Mouse (Mus musculus) C2C12 (cell line): ENCODE measurements at regions not wholly inside any gene's neighbourhood (a gene's known extent, or its start where the extent isn't known, plus 50 kb on each side); places are given as distances from the start of the nearest gene placed in this dataset.

Experiments used
- H3K27me3 ChIP-seq: one replicate; pipeline ENCODE4 v1.6.1; 2011; ENCODE audit not compliant: control insufficient read depth, insufficient read depth, insufficient read length
- H3K36me3 ChIP-seq: one replicate; pipeline ENCODE4 v1.6.1; 2011; ENCODE audit not compliant: control insufficient read depth, insufficient read depth
- H3K4me3 ChIP-seq: one replicate; pipeline ENCODE4 v1.5.1; 2011; ENCODE audit warnings: mild to moderate bottlenecking, control low read depth; ENCODE audit not compliant: poor library complexity, insufficient read depth, severe bottlenecking
- H3K79me2 ChIP-seq: one replicate; pipeline ENCODE4 v1.6.1; 2011; ENCODE audit not compliant: control insufficient read depth, insufficient read depth
- H3K79me3 ChIP-seq: one replicate; pipeline ENCODE4 v1.6.1; 2011; ENCODE audit warnings: low read depth, control low read depth
- H3ac ChIP-seq: one replicate; pipeline ENCODE3; 2011; ENCODE audit warnings: low read depth; ENCODE audit not compliant: control insufficient read depth, insufficient read length
- CEBPB ChIP-seq: IDR thresholded peaks from one replicate; pipeline ENCODE4 v1.6.1; 2011; ENCODE audit warnings: low read depth, mild to moderate bottlenecking, control low read depth, moderate library complexity
- CTCF ChIP-seq: IDR thresholded peaks from one replicate; pipeline ENCODE4 v1.5.1; 2011; ENCODE audit not compliant: control insufficient read depth, insufficient read depth, insufficient read length
- FOSL1 ChIP-seq: IDR thresholded peaks from one replicate; pipeline ENCODE4 v1.8.0; 2011; ENCODE audit warnings: mild to moderate bottlenecking, low read length; ENCODE audit not compliant: poor library complexity, insufficient read depth, severe bottlenecking
- MAX ChIP-seq: IDR thresholded peaks from one replicate; pipeline ENCODE4 v1.6.1; 2011; ENCODE audit warnings: mild to moderate bottlenecking, control low read depth
- MYOD1 ChIP-seq: IDR thresholded peaks from one replicate; pipeline ENCODE4 v1.6.1; 2011; ENCODE audit warnings: low read depth; ENCODE audit not compliant: control insufficient read depth, insufficient read length
- MYOG ChIP-seq: IDR thresholded peaks from one replicate; pipeline ENCODE4 v1.6.1; 2011; ENCODE audit not compliant: control insufficient read depth, insufficient read length; ENCODE audit errors: extremely low read depth
- USF1 ChIP-seq: IDR thresholded peaks from one replicate; pipeline ENCODE4 v1.6.1; 2011; ENCODE audit warnings: low read depth, mild to moderate bottlenecking, control low read depth, moderate library complexity

DNA sequence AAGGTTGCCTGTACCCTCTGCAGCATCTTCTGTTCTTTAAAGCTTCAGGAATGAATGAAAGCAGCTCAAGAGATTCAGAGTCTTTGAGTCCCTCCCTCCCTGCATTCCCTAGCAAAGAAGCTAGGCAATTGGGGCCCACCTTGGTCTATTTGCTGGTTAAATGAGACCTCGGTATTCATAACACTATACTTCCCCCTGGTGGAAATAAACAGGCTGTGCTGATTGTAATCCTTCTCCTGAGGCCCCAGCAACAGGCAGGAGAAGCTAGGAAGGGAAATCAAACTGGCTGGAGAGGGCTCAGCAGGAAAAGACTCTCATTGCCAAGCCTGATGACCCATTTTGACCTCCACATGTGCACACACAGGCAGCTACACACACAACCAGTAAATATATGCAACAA, 137.1 kb downstream of the Sh3bp4 start:
- H3K27me3 ChIP-seq: no peaks in the 10 kb centered on the region

DNA sequence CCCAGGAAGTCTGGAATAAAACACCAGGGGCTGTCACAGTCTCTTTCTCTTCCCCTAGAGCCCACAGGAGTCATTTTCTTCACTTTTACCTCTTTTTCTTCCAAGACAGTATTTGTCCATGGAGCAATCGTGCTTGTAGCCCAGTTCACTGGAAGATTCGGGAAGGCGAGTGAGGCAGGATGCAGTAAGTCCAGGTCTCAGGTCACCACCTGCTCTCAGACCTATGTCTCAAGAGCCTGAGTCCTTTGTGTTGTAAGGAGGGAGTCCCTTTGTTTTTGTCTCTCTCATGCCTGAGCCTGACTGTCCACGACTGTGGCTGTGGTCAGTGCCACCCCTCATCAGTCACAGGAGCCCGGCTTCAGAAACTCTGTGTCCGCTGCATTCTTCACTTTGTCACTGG, 140.9 kb downstream of the Sh3bp4 start:
- H3K79me3 ChIP-seq: no peaks in the 10 kb centered on the region
- H3K36me3 ChIP-seq: no peaks in the 10 kb centered on the region
- TF ChIP-seq MYOD1: no peak
- TF ChIP-seq USF1: no peak
- TF ChIP-seq MAX: no peak
- H3K27me3 ChIP-seq: no peaks in the 10 kb centered on the region
- no peak overlapping the region for H3ac ChIP-seq
- H3K4me3 ChIP-seq: no peak overlapping the region
- H3K79me2 ChIP-seq: no peaks in the 10 kb centered on the region

More for the DNA sequence above, 137.1 kb downstream of the Sh3bp4 start:
- TF ChIP-seq CEBPB (no peak), MYOD1 (no peak), CTCF (no peak), MAX (no peak), FOSL1 (no peak), USF1 (no peak), MYOG (no peak)
- Histone ChIP-seq H3ac (no peak overlapping the region), H3K36me3 (no peaks in the 10 kb centered on the region), H3K4me3 (no peak overlapping the region), H3K79me3 (no peaks in the 10 kb centered on the region), H3K79me2 (no peaks in the 10 kb centered on the region)

DNA sequence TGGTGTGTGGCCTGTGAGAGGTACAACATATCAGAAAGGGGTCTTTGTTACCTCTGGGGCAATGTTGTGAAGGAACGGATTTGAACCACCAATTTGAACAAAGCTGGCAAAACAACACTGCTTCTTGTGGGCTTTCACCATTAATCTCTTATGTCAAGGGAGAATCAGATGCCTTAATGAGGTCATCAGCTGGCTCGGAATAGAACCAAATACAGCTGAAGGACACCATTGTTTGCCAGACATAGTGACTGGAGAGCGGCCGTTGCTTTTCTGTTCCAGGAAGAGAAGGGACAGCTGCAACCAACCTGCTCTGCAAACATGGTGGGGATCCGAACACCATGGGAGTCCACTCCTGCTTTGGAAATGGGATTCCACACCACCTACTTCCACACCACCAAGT, 158.2 kb downstream of the Sh3bp4 start:
- TF ChIP-seq USF1 (no peak), MYOG (no peak), FOSL1 (no peak), MAX (no peak), MYOD1 (no peak), CEBPB (no peak), CTCF (no peak)
- H3K36me3 ChIP-seq: no peaks in the 10 kb centered on the region
- H3ac ChIP-seq: no peak overlapping the region
- H3K79me3 ChIP-seq: no peaks in the 10 kb centered on the region
- H3K4me3 ChIP-seq: no peak overlapping the region
- peaks cover 4% of the 10 kb centered on the region for H3K27me3 ChIP-seq
- H3K79me2 ChIP-seq: no peaks in the 10 kb centered on the region

DNA sequence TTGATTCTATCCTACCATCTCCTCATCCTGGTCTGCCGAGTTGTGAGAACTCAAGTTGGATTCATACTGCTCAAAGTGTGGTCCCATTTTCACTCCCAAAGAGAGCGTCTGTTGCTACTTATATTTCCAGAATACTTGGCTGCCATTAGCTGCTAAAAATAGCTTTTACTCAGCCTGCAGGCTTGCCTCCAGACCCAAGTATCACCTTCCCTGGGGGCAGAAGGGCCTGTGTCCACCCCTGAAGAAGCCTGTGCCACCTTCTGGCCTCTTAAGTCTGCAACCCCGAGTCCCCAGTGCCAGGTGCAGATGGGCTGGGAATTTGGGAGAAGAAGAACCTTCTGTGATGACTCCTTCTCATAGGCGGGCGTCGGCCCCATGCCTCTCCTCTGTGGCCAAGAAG, 161.5 kb downstream of the Sh3bp4 start:
- H3ac ChIP-seq: no peak overlapping the region
- H3K4me3 ChIP-seq: no peak overlapping the region
- peaks cover 4% of the 10 kb centered on the region for H3K27me3 ChIP-seq
- H3K36me3 ChIP-seq: no peaks in the 10 kb centered on the region
- H3K79me2 ChIP-seq: no peaks in the 10 kb centered on the region
- no peak for TF ChIP-seq CEBPB
- H3K79me3 ChIP-seq: no peaks in the 10 kb centered on the region

DNA sequence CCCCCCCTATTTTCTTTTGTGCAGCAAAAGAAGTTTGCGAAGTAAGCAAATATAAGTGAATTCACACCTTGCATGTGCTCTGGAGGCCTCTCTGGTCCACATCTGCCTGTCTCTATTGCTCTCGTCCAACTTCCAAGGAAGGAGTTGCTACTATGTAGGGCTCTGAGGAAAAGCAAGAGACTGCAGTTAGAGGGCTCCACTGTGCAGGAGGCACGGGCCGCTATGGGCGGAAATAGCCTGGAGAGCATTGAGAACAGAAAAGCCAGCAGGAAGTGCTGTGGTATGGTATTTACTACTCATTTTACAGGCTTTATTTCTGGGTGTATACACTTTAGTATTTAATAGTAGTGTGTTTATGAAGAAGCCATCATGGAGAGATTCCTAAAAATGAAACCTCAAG, 162.2 kb downstream of the Sh3bp4 start:
- TF ChIP-seq USF1 (no peak), MAX (no peak), CEBPB (no peak), MYOG (no peak), FOSL1 (no peak), CTCF (no peak), MYOD1 (no peak)
- no peaks in the 10 kb centered on the region for H3K79me3 ChIP-seq
- H3ac ChIP-seq: no peak overlapping the region
- no peaks in the 10 kb centered on the region for H3K36me3 ChIP-seq
- no peaks in the 10 kb centered on the region for H3K79me2 ChIP-seq
- no peak overlapping the region for H3K4me3 ChIP-seq
- peaks cover 8% of the 10 kb centered on the region for H3K27me3 ChIP-seq

DNA sequence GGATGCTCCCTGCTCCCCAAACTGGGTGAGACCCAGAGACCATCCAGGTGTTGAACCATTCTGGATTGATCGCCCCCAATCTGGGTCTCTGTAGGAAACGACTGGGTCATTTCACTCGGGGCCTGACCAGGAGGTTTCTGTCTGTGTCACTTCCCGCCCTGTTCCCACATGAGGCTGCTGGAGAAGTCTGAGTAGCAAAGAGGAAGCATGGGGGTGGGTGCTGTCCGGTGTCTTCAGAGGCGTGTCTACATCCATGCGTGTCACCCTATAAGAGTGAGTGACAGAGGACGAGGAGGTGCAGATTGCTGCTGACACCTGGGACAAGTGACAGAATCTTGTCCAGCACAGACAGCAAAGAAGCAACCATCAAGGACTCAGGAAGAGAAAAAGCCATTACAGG, 164.7 kb downstream of the Sh3bp4 start:
- no peaks in the 10 kb centered on the region for H3K36me3 ChIP-seq
- peaks cover 20% of the 10 kb centered on the region for H3K27me3 ChIP-seq
- no peak for TF ChIP-seq MAX
- no peak for TF ChIP-seq CTCF
- TF ChIP-seq FOSL1: no peak
- H3K79me2 ChIP-seq: no peaks in the 10 kb centered on the region
- H3K4me3 ChIP-seq: no peak overlapping the region
- H3ac ChIP-seq: no peak overlapping the region
- H3K79me3 ChIP-seq: no peaks in the 10 kb centered on the region

DNA sequence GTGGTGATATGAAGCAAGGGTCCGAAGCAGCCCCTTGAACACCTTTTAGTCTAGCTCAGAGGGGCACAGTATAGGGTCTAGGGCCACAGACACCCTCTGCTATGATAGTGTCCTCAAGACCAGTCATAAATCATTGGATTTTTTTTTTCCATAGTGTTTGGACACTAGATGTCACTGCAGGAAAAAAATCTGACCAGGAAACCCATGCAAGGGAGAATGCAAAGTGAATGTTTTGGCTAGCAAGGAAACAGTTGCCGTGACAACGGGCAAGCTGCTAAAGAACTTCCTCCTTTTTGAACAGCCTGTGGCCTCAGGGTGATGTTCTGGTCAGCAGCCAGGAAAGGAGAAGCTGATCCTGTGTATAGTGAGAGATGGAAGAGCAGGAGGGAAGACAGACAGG, 165.1 kb downstream of the Sh3bp4 start:
- Histone ChIP-seq H3K79me3 (no peaks in the 10 kb centered on the region), H3ac (no peak overlapping the region), H3K4me3 (no peak overlapping the region), H3K27me3 (peaks cover 19% of the 10 kb centered on the region), H3K79me2 (no peaks in the 10 kb centered on the region), H3K36me3 (no peaks in the 10 kb centered on the region)
- TF ChIP-seq FOSL1: no peak
- TF ChIP-seq MYOG: no peak
- TF ChIP-seq MYOD1: no peak
- no peak for TF ChIP-seq USF1
- TF ChIP-seq CTCF: no peak
- TF ChIP-seq MAX: no peak
- TF ChIP-seq CEBPB: no peak
